Mouse (Mus musculus) intestine, embryonic 16.5 days (tissue): Measurements from ENCODE around the gene Polk. TPM values are rescaled to one million over a fixed set of nuclear protein-coding genes. Genes with fewer than 3 reads are reported as not detected.
A peak's percentile ranks its signal among the peaks of the same experiment; 100 is the strongest.

Source experiments
- ATAC-seq: fragments of 200-750 bp; cut with Nextera tagmentation; 2 replicates; pipeline ENCODE4 v1.8.0; 2017; ENCODE audit warnings: moderate TSS enrichment, moderate library complexity
- H3K27ac ChIP-seq: fragments of 300-500 bp; sonication (generic); 2 replicates; pipeline ENCODE4 v1.5.1; 2014; ENCODE audit warnings: mild to moderate bottlenecking, low read length
- H3K27me3 ChIP-seq: fragments of 300-500 bp; sonication (generic); replicated peaks from 2 replicates; pipeline ENCODE4 v1.6.1; 2014; ENCODE audit warnings: low read length, control low read depth, mixed read lengths; ENCODE audit not compliant: control insufficient read depth, insufficient read depth
- H3K36me3 ChIP-seq: fragments of 300-500 bp; sonication (generic); 2 replicates; pipeline ENCODE4 v1.6.1; 2014; ENCODE audit warnings: low read length, control low read depth; ENCODE audit not compliant: control insufficient read depth, insufficient read depth
- H3K4me1 ChIP-seq: fragments of 300-500 bp; sonication (generic); 2 replicates; pipeline ENCODE4 v1.6.1; 2014; ENCODE audit warnings: low read length, control low read depth, mixed read lengths; ENCODE audit not compliant: control insufficient read depth, insufficient read depth
- H3K4me2 ChIP-seq: fragments of 300-500 bp; sonication (generic); 2 replicates; pipeline ENCODE4 v1.6.1; 2014; ENCODE audit warnings: low read depth, low read length, control low read depth
- H3K4me3 ChIP-seq: fragments of 300-500 bp; sonication (generic); 2 replicates; pipeline ENCODE4 v1.5.1; 2014; ENCODE audit warnings: mild to moderate bottlenecking, low read length
- H3K9ac ChIP-seq: fragments of 300-500 bp; sonication (generic); 2 replicates; pipeline ENCODE4 v1.6.1; 2014; ENCODE audit warnings: low read depth, low read length
- H3K9me3 ChIP-seq: fragments of 300-500 bp; sonication (generic); 2 replicates; pipeline ENCODE4 v1.6.1; 2016; ENCODE audit warnings: low read length, control low read depth; ENCODE audit not compliant: control insufficient read depth
- WGBS: fragments of 180-500 bp; shearing (Covaris S2); extraction: QIAGEN DNeasy Blood & Tissue Kit; methylation state at CpG from one replicate; pipeline ENCODE4 v1.1.7; 2014; 5-methylcytosine and 5-hydroxymethylcytosine counted together
- polyA plus RNA-seq: library from polyadenylated mRNA; unstranded; fragments of >200 nt; fragmentation: Nextera tagmentation; extraction: Ambion mirVana; gene quantifications from 2 replicates; pipeline ENCODE4 v1.2.1, GENCODE M21; 2015

Polk gene
- polyA plus RNA-seq = 8.0 and 8.3 TPM in 2 replicates

GRCm38 (mm10) chr13:96542081-96542889 is at the start of gene Polk, which contains the start of gene Col4a3bp:
Gene Polk, minus strand, starts transcription at chr13:96542579.
Gene Col4a3bp, plus strand, starts transcription at chr13:96542618.
- H3K9ac ChIP-seq = peak within 1 kb of the TSS; percentile 98
- no peaks in the 10 kb centered on the region; the same call in 1 of the 2 replicates for H3K4me1 ChIP-seq
- no peaks in the 10 kb centered on the region for H3K27me3 ChIP-seq
- peak; percentile 97 for ATAC-seq
- no peaks in the 10 kb centered on the region for H3K9me3 ChIP-seq
- H3K4me3 ChIP-seq = peak within 1 kb of the TSS; percentile 98
- under 1% methylated on average over 44 of the region's 50 CpGs for WGBS
- H3K36me3 ChIP-seq = no peaks in the 10 kb centered on the region
- peak within 1 kb of the TSS; percentile 67 for H3K4me2 ChIP-seq
- H3K27ac ChIP-seq = peak within 1 kb of the TSS; percentile 93

GRCm38 (mm10) chr13:96588642-96589041 is 46.3 kb upstream of the Polk start:
- Histone ChIP-seq H3K27ac (no peak overlapping the region; the same call in 1 of the 2 replicates), H3K4me3 (no peak overlapping the region), H3K36me3 (no peaks in the 10 kb centered on the region), H3K27me3 (no peaks in the 10 kb centered on the region), H3K4me2 (no peak overlapping the region), H3K9me3 (no peaks in the 10 kb centered on the region), H3K9ac (no peak overlapping the region), H3K4me1 (no peaks in the 10 kb centered on the region)
- no peak for ATAC-seq
- 74% methylated on average over 1 of the region's 1 CpGs for WGBS

- 91% methylated on average over 5 of the region's 5 CpGs for WGBS
- Histone ChIP-seq H3K36me3 (no peaks in the 10 kb centered on the region), H3K9me3 (no peaks in the 10 kb centered on the region), H3K27me3 (no peaks in the 10 kb centered on the region), H3K4me3 (no peak overlapping the region), H3K9ac (no peak overlapping the region), H3K4me2 (no peak overlapping the region), H3K4me1 (peaks cover 5% of the 10 kb centered on the region; the same call in 1 of the 2 replicates), H3K27ac (no peak overlapping the region)
- no peak for ATAC-seq
These were observed 44.2 kb upstream of the Polk start for GRCm38 (mm10) chr13:96586540-96586939.

- H3K9me3 ChIP-seq = no peaks in the 10 kb centered on the region
- 92% methylated on average over 2 of the region's 2 CpGs for WGBS
- no peak overlapping the region for H3K9ac ChIP-seq
- no peak overlapping the region for H3K4me2 ChIP-seq
- no peak overlapping the region for H3K27ac ChIP-seq
- ATAC-seq = no peak
- H3K4me1 ChIP-seq = peaks cover 7% of the 10 kb centered on the region; the same call in 1 of the 2 replicates
- H3K36me3 ChIP-seq = no peaks in the 10 kb centered on the region
- H3K27me3 ChIP-seq = no peaks in the 10 kb centered on the region
- H3K4me3 ChIP-seq = no peak overlapping the region
These were observed 41.8 kb upstream of the Polk start for GRCm38 (mm10) chr13:96584201-96584600.

GRCm38 (mm10) chr13:96579979-96580378 is 37.6 kb upstream of the Polk start:
- Histone ChIP-seq H3K4me3 (no peak overlapping the region), H3K27ac (no peak overlapping the region), H3K36me3 (no peaks in the 10 kb centered on the region), H3K9ac (no peak overlapping the region), H3K27me3 (no peaks in the 10 kb centered on the region), H3K9me3 (no peaks in the 10 kb centered on the region), H3K4me2 (no peak overlapping the region), H3K4me1 (peaks cover 10% of the 10 kb centered on the region)
- 72% methylated on average over 1 of the region's 1 CpGs for WGBS
- ATAC-seq = no peak

GRCm38 (mm10) chr13:96579104-96579503 is 36.7 kb upstream of the Polk start:
- WGBS = 83% methylated on average over 2 of the region's 2 CpGs
- Histone ChIP-seq H3K36me3 (no peaks in the 10 kb centered on the region), H3K9ac (no peak overlapping the region), H3K4me1 (peaks cover 10% of the 10 kb centered on the region), H3K27me3 (no peaks in the 10 kb centered on the region), H3K4me2 (no peak overlapping the region), H3K9me3 (no peaks in the 10 kb centered on the region), H3K4me3 (no peak overlapping the region), H3K27ac (no peak overlapping the region)
- ATAC-seq = no peak

GRCm38 (mm10) chr13:96574170-96574569 is 31.8 kb upstream of the Polk start:
- Histone ChIP-seq H3K4me3 (no peak overlapping the region), H3K9me3 (no peaks in the 10 kb centered on the region), H3K9ac (no peak overlapping the region), H3K4me1 (peaks cover 12% of the 10 kb centered on the region), H3K27ac (no peak overlapping the region), H3K36me3 (no peaks in the 10 kb centered on the region), H3K27me3 (no peaks in the 10 kb centered on the region), H3K4me2 (no peak overlapping the region)
- 84% methylated on average over 2 of the region's 2 CpGs for WGBS
- no peak for ATAC-seq

GRCm38 (mm10) chr13:96571016-96571361 is 28.6 kb upstream of the Polk start:
- no peaks in the 10 kb centered on the region for H3K27me3 ChIP-seq
- peak overlapping the region; percentile 35 for H3K4me2 ChIP-seq
- 29% methylated on average over 6 of the region's 6 CpGs for WGBS
- no peaks in the 10 kb centered on the region for H3K9me3 ChIP-seq
- no peaks in the 10 kb centered on the region for H3K36me3 ChIP-seq
- peak overlapping the region; percentile 11; the same call in 1 of the 2 replicates for H3K4me3 ChIP-seq
- peaks cover 8% of the 10 kb centered on the region for H3K4me1 ChIP-seq
- H3K27ac ChIP-seq = peak overlapping the region; percentile 82
- H3K9ac ChIP-seq = no peak overlapping the region
- ATAC-seq = peak; percentile 64

GRCm38 (mm10) chr13:96570313-96571015 is 28.1 kb upstream of the Polk start:
- Histone ChIP-seq H3K4me2 (peak overlapping the region; percentile 35), H3K4me3 (peak overlapping the region; percentile 11; the same call in 1 of the 2 replicates), H3K27me3 (no peaks in the 10 kb centered on the region), H3K9me3 (no peaks in the 10 kb centered on the region), H3K9ac (no peak overlapping the region), H3K36me3 (no peaks in the 10 kb centered on the region), H3K27ac (peak overlapping the region; percentile 82), H3K4me1 (peaks cover 8% of the 10 kb centered on the region)
- peak; percentile 99 for ATAC-seq
- WGBS = 34% methylated on average over 10 of the region's 10 CpGs
